Mouse (Mus musculus) left cerebral cortex, postnatal 25 days (tissue): Measurements from ENCODE around the gene Tmem240. TPM values are rescaled to one million over a fixed set of nuclear protein-coding genes. Genes with fewer than 3 reads are reported as not detected.
A peak's percentile ranks its signal among the peaks of the same experiment; 100 is the strongest.
"Not testable (repeated sequence)": the region's sequence is repeated elsewhere in the genome, so short reads cannot be mapped to it uniquely, and the experiment has no call there.

Experiments
- DNase-seq, 2 experiments: peaks; one replicate each; pipeline ENCODE4 v3.0.0; 2022; ENCODE audit warnings: low spot score in 2 of 2, mixed read lengths in 1 of 2
- intact Hi-C: fragments of 180-260 bp; cut with DNase I; formaldehyde crosslinking; loops from one replicate; pipeline ENCODE4 v1.15.1; 2025
- total RNA-seq, 2 experiments: library from RNA; stranded (reverse); gene quantifications; 2 replicates each; pipeline ENCODE4 v1.2.3; 2021

Tmem240 gene
- total RNA-seq, 2 experiments from 2014 or later, result 58.0 to 61.9 TPM

DNA sequence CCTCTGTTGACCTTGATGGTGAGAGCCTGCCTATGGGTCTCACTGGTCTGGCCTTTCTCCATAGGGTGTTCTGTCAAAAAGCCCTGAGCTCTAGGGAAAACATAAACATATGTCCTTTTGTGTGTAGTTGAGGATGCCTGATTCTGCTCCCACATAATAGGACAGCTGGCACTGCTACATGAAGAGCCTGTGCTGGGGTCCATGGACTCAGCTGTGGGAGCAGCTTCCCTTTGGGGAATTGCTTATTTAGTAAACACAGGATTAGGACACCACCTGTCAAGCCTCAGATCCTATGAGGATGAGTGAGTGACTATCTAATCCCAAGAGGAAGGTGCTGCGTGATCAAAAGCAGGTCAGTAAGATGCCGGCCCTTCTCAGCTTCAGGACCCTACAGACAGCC is 6.6 kb upstream of the Tmem240 start:
- intact Hi-C loops, result no loop called here

GRCm38 (mm10) chr4:155733267-155733666 is 1.3 kb upstream of the Tmem240 start:
- no peak for DNase-seq
- intact Hi-C loops, result no loop called here

More for the DNA sequence above, 6.6 kb upstream of the Tmem240 start:
- DNase-seq, result no peak

DNA sequence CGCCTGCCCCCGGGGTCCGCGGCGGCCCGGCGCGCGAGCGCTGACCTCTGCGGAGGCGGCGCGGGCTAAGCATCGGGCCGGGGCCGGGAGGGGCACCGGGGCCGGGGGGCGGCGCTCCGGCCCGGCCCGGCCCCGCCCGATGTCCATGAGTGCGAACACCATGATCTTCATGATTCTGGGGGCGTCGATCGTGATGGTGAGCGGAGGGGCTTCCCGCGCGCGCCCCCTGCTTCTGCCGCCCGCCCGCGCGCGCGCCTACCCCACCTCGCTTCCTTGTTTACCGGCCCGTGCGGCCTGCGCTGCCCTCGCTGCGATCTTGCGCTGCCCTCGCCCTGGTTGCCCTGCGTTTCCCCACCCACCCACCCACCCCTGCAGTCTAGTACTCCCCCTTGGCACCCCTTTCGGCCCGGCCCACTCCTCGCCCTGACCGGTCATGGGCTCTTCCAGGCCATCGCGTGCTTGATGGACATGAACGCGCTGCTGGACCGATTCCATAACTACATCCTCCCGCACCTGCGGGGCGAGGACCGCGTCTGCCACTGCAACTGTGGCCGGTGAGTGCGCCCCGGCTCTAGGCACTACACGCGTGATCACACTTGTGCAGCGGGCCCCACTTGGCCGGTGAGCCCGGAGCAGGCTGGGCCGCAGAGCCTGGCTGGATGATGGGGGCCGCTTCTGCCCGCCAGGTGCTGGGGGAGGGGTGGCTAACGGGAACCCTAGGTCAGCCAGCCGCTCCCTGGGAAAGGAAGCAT is 527 bp downstream of the Tmem240 start:
- intact Hi-C loops, result loop anchor here (2.0 kb wide), 1 partner anchor 30 kb away; the partner anchor contains the start of gene Ssu72
- DNase-seq, result no peak

DNA sequence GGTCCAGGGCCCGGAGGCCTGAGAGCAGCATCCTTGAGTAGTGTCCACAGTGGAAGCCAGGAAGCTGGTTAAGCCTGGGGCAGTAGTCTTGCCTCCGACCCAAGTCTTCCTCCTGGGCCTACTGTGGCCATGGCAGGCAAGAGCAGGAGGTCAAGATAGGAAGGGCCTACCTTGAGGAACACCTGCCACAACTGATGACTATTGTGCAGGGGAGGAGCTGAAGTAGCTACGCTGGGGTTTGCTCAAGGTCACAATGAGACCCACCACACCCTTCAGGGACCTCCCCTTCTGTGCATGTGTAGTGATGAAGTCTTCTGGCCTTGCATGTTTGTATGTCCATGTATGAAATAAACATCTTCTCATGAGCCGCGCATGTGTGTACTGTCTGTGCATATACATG is 1.2 kb downstream of the Tmem240 start:
- intact Hi-C loops, result loop anchor here (2.0 kb wide), 1 partner anchor 31 kb away; the partner anchor contains the start of gene Ssu72
- no peak for DNase-seq

DNA sequence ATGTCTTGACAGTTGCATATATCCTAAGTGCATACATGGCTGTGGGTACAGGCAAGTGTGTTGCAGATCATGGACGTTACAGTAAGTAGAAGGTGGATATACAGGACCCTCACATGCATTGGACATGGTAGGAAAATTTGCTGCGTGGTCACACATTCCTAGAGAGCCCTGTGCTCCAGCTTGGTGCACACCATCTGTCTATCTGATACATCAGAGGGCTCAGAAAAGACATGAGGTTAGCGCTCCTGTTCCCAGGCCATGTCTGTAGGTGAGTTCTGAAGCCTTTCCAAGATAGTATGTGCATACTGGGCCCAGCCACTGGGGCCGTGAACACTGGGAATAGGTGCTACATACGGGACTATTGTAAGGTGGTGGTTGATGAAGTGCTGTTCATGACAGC is 1.8 kb downstream of the Tmem240 start:
- DNase-seq, result no peak
- intact Hi-C loops, result no loop called here

- intact Hi-C loops, result no loop called here
- peak in 1 of 2 experiments; percentile 87 for DNase-seq
Measured at GRCm38 (mm10) chr4:155738262-155738661, 3.7 kb downstream of the Tmem240 start.

GRCm38 (mm10) chr4:155739152-155739551 is 4.6 kb downstream of the Tmem240 start:
- intact Hi-C loops, result no loop called here
- no peak for DNase-seq

GRCm38 (mm10) chr4:155739741-155740636 is 5.4 kb downstream of the Tmem240 start:
- intact Hi-C loops, result no loop called here
- no peak for DNase-seq

GRCm38 (mm10) chr4:155740681-155741080 is 6.1 kb downstream of the Tmem240 start:
- intact Hi-C loops, result not testable (repeated sequence)

GRCm38 (mm10) chr4:155742684-155743083 is 8.1 kb downstream of the Tmem240 start:
- intact Hi-C loops, result no loop called here
- no peak for DNase-seq

More at GRCm38 (mm10) chr4:155740681-155741080, 6.1 kb downstream of the Tmem240 start:
- not testable (repeated sequence) for DNase-seq

DNA sequence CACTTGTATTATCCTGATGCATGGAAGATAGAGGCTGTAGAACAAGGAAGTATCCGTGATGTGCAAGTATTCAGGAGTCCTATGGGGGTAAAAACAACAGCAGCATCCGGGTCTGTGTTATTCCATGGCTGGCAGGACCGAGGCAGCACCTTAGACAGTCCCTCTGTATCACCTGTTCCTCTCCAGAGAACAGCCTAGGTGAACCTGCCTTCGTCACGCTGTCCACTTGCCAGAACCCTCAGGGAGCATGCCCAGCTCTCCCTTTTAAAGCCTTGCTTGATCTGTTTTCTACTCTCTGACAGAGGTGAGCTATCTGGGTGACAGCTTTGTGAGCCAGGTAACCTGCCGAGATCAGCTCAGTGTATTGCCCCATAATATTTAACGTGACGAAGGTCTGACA is 9.9 kb downstream of the Tmem240 start:
- intact Hi-C loops, result no loop called here

GRCm38 (mm10) chr4:155745136-155745535 is 10.5 kb downstream of the Tmem240 start:
- DNase-seq, result no peak
- intact Hi-C loops, result no loop called here

More for the DNA sequence above, 9.9 kb downstream of the Tmem240 start:
- no peak for DNase-seq

DNA sequence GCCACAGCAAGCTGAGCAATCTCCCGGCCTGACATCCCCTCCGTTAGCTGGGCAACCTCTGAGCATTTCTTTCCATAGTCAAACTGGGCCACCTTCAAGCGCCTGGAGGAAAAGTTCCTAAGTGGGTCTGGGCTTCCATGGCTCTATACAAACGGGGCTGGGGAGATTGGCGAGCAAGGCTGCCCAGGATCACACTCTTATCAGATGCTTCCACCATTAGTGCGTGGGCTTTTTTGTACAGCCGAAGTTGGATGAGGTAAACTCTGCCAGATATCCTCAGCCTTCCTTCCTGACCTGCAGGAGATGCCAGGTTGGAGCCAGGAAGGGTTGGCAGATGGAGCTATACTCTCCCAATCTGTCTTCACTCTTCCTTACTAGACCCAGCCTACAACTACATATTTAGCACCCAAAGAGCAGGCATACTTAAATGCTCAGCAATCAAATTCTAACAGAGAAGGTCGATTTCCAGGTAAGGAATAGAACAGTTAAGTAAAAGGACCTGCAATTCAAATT is 11.5 kb downstream of the Tmem240 start:
- intact Hi-C loops, result no loop called here
- peak in 1 of 2 experiments; percentile 54 for DNase-seq

DNA sequence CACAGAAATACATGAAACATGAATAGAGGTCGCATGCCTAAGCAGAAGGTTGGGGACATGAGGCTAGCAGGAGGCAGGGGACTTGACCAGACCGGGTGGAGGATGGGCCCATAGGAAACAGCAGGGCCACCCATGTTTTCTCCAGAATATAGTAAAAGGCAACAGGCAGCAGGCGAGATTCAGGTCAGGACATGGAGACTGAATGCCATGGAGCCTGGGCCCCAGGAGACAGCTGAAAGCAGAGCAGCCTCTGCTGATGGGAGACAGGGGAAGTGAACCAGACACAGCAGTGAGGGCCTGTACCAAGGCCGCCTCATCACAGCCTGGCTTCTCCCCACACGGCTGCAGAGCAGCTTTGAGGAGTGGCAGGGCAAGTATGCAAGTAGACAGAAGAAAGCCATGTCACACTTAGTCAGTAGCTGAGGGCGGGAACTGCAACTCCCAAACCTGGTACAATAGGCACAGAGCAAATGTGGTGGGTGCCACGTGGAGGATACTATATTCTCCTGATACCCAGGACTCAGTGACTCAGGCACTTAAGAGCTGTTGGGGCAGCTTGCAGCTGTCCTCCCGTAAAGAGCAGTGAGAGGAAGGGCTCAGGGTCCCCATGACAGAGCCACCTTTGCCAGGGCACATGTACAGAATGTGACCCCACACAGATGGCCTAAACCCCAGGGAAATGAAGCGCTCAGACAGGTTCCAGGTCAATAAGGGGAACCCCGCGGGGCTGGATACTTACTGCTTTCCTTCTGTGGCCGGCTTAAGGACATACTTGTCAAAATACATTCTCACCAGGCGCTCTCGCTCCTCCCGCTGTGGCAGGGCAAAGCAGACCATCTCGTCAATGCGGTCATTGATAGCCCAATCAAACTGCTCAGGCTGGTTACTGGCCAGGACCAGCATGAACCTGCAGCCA is 12.2 kb downstream of the Tmem240 start:
- no peak for DNase-seq
- intact Hi-C loops, result no loop called here

- intact Hi-C loops, result no loop called here
- no peak for DNase-seq
Measured at GRCm38 (mm10) chr4:155757011-155757410, 22.4 kb downstream of the Tmem240 start.

- intact Hi-C loops, result no loop called here
- no peak for DNase-seq
Measured at GRCm38 (mm10) chr4:155759862-155760612, 25.4 kb downstream of the Tmem240 start.

DNA sequence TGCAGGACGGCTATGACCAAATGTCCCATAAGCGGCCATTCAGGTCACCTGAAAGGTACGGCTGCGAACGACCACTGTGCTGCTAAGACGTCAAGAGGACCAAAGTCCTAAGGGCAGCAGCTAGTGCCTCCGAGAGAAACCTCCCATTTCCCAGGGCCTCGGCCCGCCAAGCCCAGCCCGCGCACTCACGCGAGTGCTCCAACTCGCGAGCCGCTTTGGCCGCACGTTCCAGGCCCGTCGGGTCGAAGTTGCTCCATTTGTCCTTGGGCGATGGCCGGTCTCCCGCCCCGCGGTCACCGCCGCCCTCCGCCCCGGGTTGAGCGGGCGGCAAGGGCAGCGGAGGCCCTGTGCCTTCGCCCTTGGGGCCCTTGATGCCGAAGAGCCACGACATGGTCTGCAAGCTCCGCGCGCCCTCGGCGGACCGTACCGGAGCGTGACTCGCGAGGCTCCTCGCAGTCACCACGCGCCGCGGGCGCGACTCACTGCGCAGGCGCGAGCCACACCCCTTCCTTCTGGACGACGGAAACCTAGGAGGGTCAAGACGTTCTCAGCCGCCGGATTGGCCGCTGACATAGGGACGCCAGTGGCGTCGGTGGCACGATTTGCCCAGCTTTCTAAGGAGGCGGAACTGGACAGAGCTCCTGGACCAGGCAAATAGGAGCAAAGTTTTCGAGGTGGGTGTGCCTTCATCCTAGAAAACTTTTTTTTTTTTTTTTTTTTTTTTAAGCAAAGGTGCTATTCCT is 26.2 kb downstream of the Tmem240 start, which contains the start of gene Atad3a:
Gene Atad3a, minus strand, starts transcription at position 481 of the 743 bp plus-strand sequence.
- intact Hi-C loops, result no loop called here
- peak; percentile 97 to 98 for DNase-seq
